Mouse (Mus musculus): Measurements from ENCODE around the gene Phlpp2.

Gene Phlpp2

GRCm38 (mm10) chr8:109962896-109963295 lies 94.6 kb downstream of the Phlpp2 start:
- in situ Hi-C loops (cut with MboI, MseI), result no loop called here

- in situ Hi-C loops (cut with MboI, MseI), result no loop called here
These were observed 95.1 kb downstream of the Phlpp2 start for GRCm38 (mm10) chr8:109963421-109963820.

GRCm38 (mm10) chr8:109964106-109964505 lies 95.8 kb downstream of the Phlpp2 start:
- in situ Hi-C loops (cut with MboI, MseI), result no loop called here

- in situ Hi-C loops (cut with MboI, MseI), result no loop called here
These were observed 100.5 kb downstream of the Phlpp2 start for GRCm38 (mm10) chr8:109968837-109969236.

- in situ Hi-C loops (cut with MboI, MseI), result no loop called here
These were observed 102.0 kb downstream of the Phlpp2 start for GRCm38 (mm10) chr8:109970323-109970722.

- in situ Hi-C loops (cut with MboI, MseI), result no loop called here
These were observed 104.6 kb downstream of the Phlpp2 start for GRCm38 (mm10) chr8:109972901-109973300.

- in situ Hi-C loops (cut with MboI, MseI), result no loop called here
These were observed 111.0 kb downstream of the Phlpp2 start for GRCm38 (mm10) chr8:109979339-109979738.

- in situ Hi-C loops (cut with MboI, MseI), result no loop called here
These were observed 114.2 kb downstream of the Phlpp2 start for GRCm38 (mm10) chr8:109982386-109983105.

- in situ Hi-C loops (cut with MboI, MseI), result no loop called here
These were observed 115.6 kb downstream of the Phlpp2 start for GRCm38 (mm10) chr8:109983944-109984343.

GRCm38 (mm10) chr8:109986384-109986783 lies 118.0 kb downstream of the Phlpp2 start:
- in situ Hi-C loops (cut with MboI, MseI), result no loop called here

- in situ Hi-C loops (cut with MboI, MseI), result no loop called here
These were observed 119.4 kb downstream of the Phlpp2 start for GRCm38 (mm10) chr8:109987776-109988175.

- in situ Hi-C loops (cut with MboI, MseI), result no loop called here
These were observed 120.8 kb downstream of the Phlpp2 start for GRCm38 (mm10) chr8:109989151-109989550.

GRCm38 (mm10) chr8:109990224-109990623 lies 121.9 kb downstream of the Phlpp2 start, which contains the start of gene Tat:
Gene Tat, plus strand, starts transcription at chr8:109990437.
- in situ Hi-C loops (cut with MboI, MseI), result no loop called here

GRCm38 (mm10) chr8:109992166-109992565 lies 123.8 kb downstream of the Phlpp2 start:
- in situ Hi-C loops (cut with MboI, MseI), result no loop called here

- in situ Hi-C loops (cut with MboI, MseI), result no loop called here
These were observed 124.6 kb downstream of the Phlpp2 start for GRCm38 (mm10) chr8:109992951-109993350.

Measured in T-helper 2 cell (primary cell).